Mouse (Mus musculus) testis, adult 2 months (tissue): ENCODE measurements around the gene Ranbp9.

Experiments used
- CTCF ChIP-seq: fragments of 200-500 bp; IDR thresholded peaks from 2 replicates; pipeline ENCODE4 v1.5.1; 2012; ENCODE audit warnings: low read depth, mild to moderate bottlenecking, inconsistent platforms, low read length, moderate library complexity; ENCODE audit not compliant: control insufficient read depth, insufficient read depth, insufficient replicate concordance
- POLR2A ChIP-seq: fragments of 200-500 bp; IDR thresholded peaks from 2 replicates; pipeline ENCODE4 v1.6.1; 2012; ENCODE audit warnings: low read depth, mild to moderate bottlenecking, inconsistent platforms, low read length, moderate library complexity; ENCODE audit not compliant: control insufficient read depth

GRCm38 (mm10) chr13:43477098-43477697, 3.9 kb downstream of the Ranbp9 start:
- no peak for TF ChIP-seq POLR2A
- no peak for TF ChIP-seq CTCF
